In genomic region chr17:53659738-53660137, GRCm38 (mm10) we compare ENCODE assay signal across 9 mouse cellular contexts. TPM values are rescaled to one million over a fixed set of nuclear protein-coding genes. Genes with fewer than 3 reads are reported as not detected.
DNase-seq lines count a peak whose midpoint lies in the region; ATAC-seq and TF ChIP-seq lines count a peak whose summit lies in the region.
"Had no signal": no experiment of that assay in that cellular context is flagged by ENCODE, and none has a peak within 500 bp of the region (broad histone marks: within the 10 kb centered on the region; RNA-seq: fewer than 3 reads in every experiment).

No protein-coding gene starts in this region.

- H3K4me3 ChIP-seq in kidney, adult 2 months (ENCODE audit: insufficient read depth, low read depth, low read length): no peak overlapping the region
- H3K4me3 ChIP-seq in kidney, embryonic 16.5 days (ENCODE audit: low read length): no peak overlapping the region
- no peak overlapping the region for H3K4me3 ChIP-seq in midbrain, embryonic 14.5 days (replicated peaks; ENCODE audit: low read depth, low read length)
- H3K4me3 ChIP-seq: lung, embryonic 15.5 days had no signal

- H3K36me3 ChIP-seq in kidney, adult 2 months (ENCODE audit: control insufficient read depth, insufficient read depth, low read length): peaks cover 3% of the 10 kb centered on the region
- peaks cover 11% of the 10 kb centered on the region; the same call in 1 of the 2 replicates for H3K36me3 ChIP-seq in kidney, embryonic 16.5 days (ENCODE audit: insufficient read depth, low read length)
- H3K36me3 ChIP-seq in midbrain, embryonic 14.5 days (ENCODE audit: control insufficient read depth, insufficient read depth, low read length): peaks cover 45% of the 10 kb centered on the region

- no peaks in the 10 kb centered on the region for H3K27me3 ChIP-seq in kidney, adult 2 months (replicated peaks; ENCODE audit: control insufficient read depth, insufficient read depth, low read length)
- H3K27me3 ChIP-seq in kidney, embryonic 16.5 days (ENCODE audit: insufficient read depth, low read length): no peaks in the 10 kb centered on the region
- no peaks in the 10 kb centered on the region for H3K27me3 ChIP-seq in midbrain, embryonic 14.5 days (ENCODE audit: control insufficient read depth, insufficient read depth, low read length)
- H3K27me3 ChIP-seq: lung, embryonic 15.5 days had no signal

- ATAC-seq in kidney, embryonic 16.5 days (ENCODE audit: low FRiP score, low TSS enrichment): no peak
- ATAC-seq in midbrain, embryonic 14.5 days (ENCODE audit: low FRiP score, low TSS enrichment): peak; percentile 71; the same call in 1 of the 2 replicates

- no peak for TF ChIP-seq POLR2A in kidney, adult 2 months (IDR thresholded peaks at IDR 0.05; ENCODE audit: low read depth, low read length)

- peak; percentile 33 for DNase-seq in adrenal gland, postnatal 25 days
- no peak for DNase-seq in adrenal gland, adult (ENCODE audit: inconsistent age in 2 of 2, low spot score in 1 of 2)
- DNase-seq in kidney, adult 2 months: peak; percentile 16
- peak; percentile 22 to 26 for DNase-seq in cerebellum, postnatal 36 days
- peak; percentile 76 for DNase-seq in midbrain, embryonic 14.5 days
- DNase-seq in embryo, embryonic 11 days: no peak
- DNase-seq in spleen, postnatal 36 days (ENCODE audit: low spot score in 2 of 2): no peak

- no peak for TF ChIP-seq CTCF in kidney, adult 2 months (conservative IDR thresholded peaks at IDR 0.05; ENCODE audit: insufficient read depth, insufficient read length, low read depth, low read length)

- H3K9me3 ChIP-seq in kidney, embryonic 16.5 days (ENCODE audit: low read length): no peaks in the 10 kb centered on the region
- H3K9me3 ChIP-seq in midbrain, embryonic 14.5 days (ENCODE audit: control insufficient read depth, low read length): no peaks in the 10 kb centered on the region
- H3K9me3 ChIP-seq: lung, embryonic 15.5 days had no signal

- 62% methylated on average over 4 of the region's 4 CpGs for WGBS in kidney, adult 2 months
- WGBS in kidney, embryonic 16.5 days: 78% methylated on average over 4 of the region's 4 CpGs
- 43% methylated on average over 4 of the region's 4 CpGs for WGBS in midbrain, embryonic 14.5 days

- no peak overlapping the region for H3K4me2 ChIP-seq in kidney, embryonic 16.5 days (replicated peaks; ENCODE audit: low read depth, low read length)
- no peak overlapping the region for H3K4me2 ChIP-seq in midbrain, embryonic 14.5 days (ENCODE audit: low read length)
- H3K4me2 ChIP-seq: lung, embryonic 15.5 days had no signal

- H3K9ac ChIP-seq in kidney, embryonic 16.5 days (replicated peaks; ENCODE audit: low read length): no peak overlapping the region
- H3K9ac ChIP-seq in midbrain, embryonic 14.5 days (replicated peaks; ENCODE audit: low read length): no peak overlapping the region
- H3K9ac ChIP-seq: lung, embryonic 15.5 days had no signal

- no peaks in the 10 kb centered on the region for H3K4me1 ChIP-seq in kidney, adult 2 months (ENCODE audit: control insufficient read depth, insufficient read depth, low read length)
- H3K4me1 ChIP-seq in kidney, embryonic 16.5 days (ENCODE audit: insufficient read depth, low read length): no peaks in the 10 kb centered on the region
- H3K4me1 ChIP-seq in midbrain, embryonic 14.5 days (ENCODE audit: control insufficient read depth, insufficient read depth, low read length): no peaks in the 10 kb centered on the region
- H3K4me1 ChIP-seq: lung, embryonic 15.5 days had no signal

- no peak overlapping the region for H3K27ac ChIP-seq in kidney, adult 2 months (ENCODE audit: insufficient read depth, low read depth, low read length)
- H3K27ac ChIP-seq in kidney, embryonic 16.5 days (ENCODE audit: low read length): no peak overlapping the region
- 0 out of 2 replicates have a peak overlapping the region, but pooled peaks have one; percentile 26 for H3K27ac ChIP-seq in midbrain, embryonic 14.5 days (replicated peaks; ENCODE audit: low read depth, low read length)
- H3K27ac ChIP-seq: lung, embryonic 15.5 days had no signal

RNA-seq across cellular contexts. Expression of gene Sgo1, which starts 29.4 kb away (rescaled TPM):
- 2.3 and 2.8 TPM in 2 replicates for total RNA-seq in adrenal gland, postnatal 25 days (2021)
- 0.03 and 0.07 TPM in 2 replicates for polyA plus RNA-seq in kidney, adult 2 months (2012; rRNA removed)
- 32.2 and 33.8 TPM in 2 replicates for polyA plus RNA-seq in kidney, embryonic 16.5 days (2015; fragmentation: Nextera tagmentation; extraction: Ambion mirVana)
- polyA plus RNA-seq in midbrain, embryonic 14.5 days (2014; fragmentation: Nextera tagmentation; extraction: Ambion mirVana): 7.3 and 9.2 TPM in 2 replicates

Comparison
In these comparisons a context has a peak if more than half of its experiments do, and no peak if none do; other contexts are left out.
1. DNase-seq: peak in adrenal gland, postnatal 25 days (single experiment), kidney, adult 2 months (single experiment), cerebellum, postnatal 36 days (2 of 2) and midbrain, embryonic 14.5 days (single experiment); none in adrenal gland, adult (0 of 2), embryo, embryonic 11 days (single experiment) and spleen, postnatal 36 days (0 of 2).